10 mouse cellular contexts compared by ENCODE assay signal in the genomic region with DNA sequence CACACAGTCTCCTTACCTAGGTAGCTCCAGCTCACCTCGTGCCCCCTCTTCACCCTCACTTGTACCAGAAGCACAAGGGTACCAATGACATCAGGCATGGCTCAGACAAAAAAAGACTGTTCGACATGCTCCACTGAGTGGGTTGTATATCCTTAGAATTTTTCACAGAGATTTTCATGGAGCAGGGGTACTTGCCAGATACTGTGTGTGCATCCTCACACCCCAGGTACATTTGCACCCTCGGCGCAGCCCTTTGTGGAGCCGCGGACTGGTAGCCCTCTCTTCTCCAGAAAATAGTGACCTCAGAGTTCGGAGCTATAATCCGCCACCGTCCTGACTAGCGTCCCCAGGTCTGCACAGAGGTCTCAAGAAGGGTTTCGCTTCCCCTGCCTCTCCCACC. TPM values are rescaled to one million over a fixed set of nuclear protein-coding genes. Genes with fewer than 3 reads are reported as not detected.
DNase-seq lines count a peak whose midpoint lies in the region; ATAC-seq and TF ChIP-seq lines count a peak whose summit lies in the region.
"Had no signal": no experiment of that assay in that cellular context is flagged by ENCODE, and none has a peak within 500 bp of the region (broad histone marks: within the 10 kb centered on the region; RNA-seq: fewer than 3 reads in every experiment).

No protein-coding gene starts in this region.

- H3K9me3 ChIP-seq in liver, embryonic 12.5 days (replicated peaks), result no peaks in the 10 kb centered on the region
- H3K9me3 ChIP-seq in lung, postnatal 0 days (ENCODE audit: low read length), result no peaks in the 10 kb centered on the region

- no peak for TF ChIP-seq EP300 in lung, postnatal 0 days (IDR thresholded peaks at IDR 0.05)

- no peaks in the 10 kb centered on the region for H3K36me3 ChIP-seq in spleen, adult 2 months (ENCODE audit: control insufficient read depth, insufficient read depth, low read length)
- H3K36me3 ChIP-seq in liver, embryonic 12.5 days, result no peaks in the 10 kb centered on the region
- no peaks in the 10 kb centered on the region for H3K36me3 ChIP-seq in lung, postnatal 0 days (ENCODE audit: insufficient read depth, low read length)

- TF ChIP-seq POLR2A in spleen, adult 2 months (IDR thresholded peaks at IDR 0.05; ENCODE audit: low read depth, low read length), result no peak

- H3K27ac ChIP-seq in spleen, adult 2 months (ENCODE audit: insufficient read depth, low read length), result no peak overlapping the region
- H3K27ac ChIP-seq in liver, embryonic 12.5 days, result no peak overlapping the region
- H3K27ac ChIP-seq in lung, postnatal 0 days (ENCODE audit: low read length), result no peak overlapping the region

- H3K9ac ChIP-seq in liver, embryonic 12.5 days, result 0 out of 2 replicates have a peak overlapping the region, but pooled peaks have one; percentile 5
- no peak overlapping the region for H3K9ac ChIP-seq in lung, postnatal 0 days (replicated peaks; ENCODE audit: low read depth)

- peak; percentile 46 for DNase-seq in cerebellum, adult 8-10 months
- DNase-seq in cerebellum, adult 11-12 months, result no peak
- no peak for DNase-seq in spleen, adult 2 months (ENCODE audit: low read depth in 1 of 2, low spot score in 2 of 2)
- no peak for DNase-seq in spleen, adult 12 weeks (ENCODE audit: low spot score)
- no peak for DNase-seq in urinary bladder, adult 18-20 months (ENCODE audit: low spot score in 2 of 2)
- DNase-seq in lung, postnatal 0 days (ENCODE audit: low spot score), result no peak
- DNase-seq: thymus, adult 18-20 months had no signal

- peaks cover 8% of the 10 kb centered on the region for H3K27me3 ChIP-seq in spleen, adult 2 months (ENCODE audit: control insufficient read depth, insufficient read depth, low read length)
- H3K27me3 ChIP-seq in liver, embryonic 12.5 days (replicated peaks), result peaks cover 64% of the 10 kb centered on the region
- H3K27me3 ChIP-seq in lung, postnatal 0 days (replicated peaks; ENCODE audit: insufficient read depth, low read length), result peaks cover 32% of the 10 kb centered on the region

- WGBS in spleen, adult 2 months, result 19% methylated on average over 11 of the region's 11 CpGs
- WGBS in liver, embryonic 12.5 days (ENCODE audit: insufficient replicate concordance), result 26% methylated on average over 11 of the region's 11 CpGs
- WGBS in lung, postnatal 0 days, result 15% methylated on average over 11 of the region's 11 CpGs

- peak overlapping the region; percentile 62 for H3K4me2 ChIP-seq in liver, embryonic 12.5 days
- H3K4me2 ChIP-seq in lung, postnatal 0 days (replicated peaks; ENCODE audit: low read depth, low read length), result no peak overlapping the region

- no peak for TF ChIP-seq CTCF in spleen, adult 2 months (IDR thresholded peaks at IDR 0.05; ENCODE audit: extremely low read depth, insufficient read depth, insufficient read length, insufficient replicate concordance)
- no peak for TF ChIP-seq CTCF in lung, postnatal 0 days (IDR thresholded peaks at IDR 0.05)

- peaks cover 17% of the 10 kb centered on the region for H3K4me1 ChIP-seq in spleen, adult 2 months (ENCODE audit: control insufficient read depth, insufficient read depth, insufficient read length)
- peaks cover 85% of the 10 kb centered on the region for H3K4me1 ChIP-seq in liver, embryonic 12.5 days
- no peaks in the 10 kb centered on the region for H3K4me1 ChIP-seq in lung, postnatal 0 days (ENCODE audit: insufficient read depth, low read depth, low read length)

- H3K4me3 ChIP-seq in spleen, adult 2 months (ENCODE audit: extremely low read depth, insufficient read depth, insufficient read length), result peak overlapping the region; percentile 40; the same call in 1 of the 2 replicates
- H3K4me3 ChIP-seq in liver, embryonic 12.5 days, result peak overlapping the region; percentile 32
- H3K4me3 ChIP-seq in lung, postnatal 0 days (ENCODE audit: low read depth, low read length), result no peak overlapping the region

- ATAC-seq in liver, embryonic 12.5 days, result no peak
- no peak for ATAC-seq in CD4-positive, CD25-positive, alpha-beta regulatory T cell, adult 4 months
- ATAC-seq in lung, postnatal 0 days, result no peak

RNA-seq across cellular contexts. Expression of a gene that starts 0.4 kb away (rescaled TPM):
- 2.7 and 3.9 TPM in 2 replicates for polyA plus RNA-seq in spleen, adult 2 months (2012; rRNA removed)
- polyA plus RNA-seq in liver, embryonic 12.5 days (2016; fragmentation: Nextera tagmentation; extraction: Ambion mirVana), result 0.41 and 0.76 TPM in 2 replicates
- 1 to 10 TPM in 1 of 2 experiments, not detected in 1; 1.2 TPM for polyA plus RNA-seq in CD4-positive, CD25-positive, alpha-beta regulatory T cell, adult 4 months (2017; shearing (Covaris generic))
- 0.42 and 0.58 TPM in 2 replicates for polyA plus RNA-seq in lung, postnatal 0 days (2015; fragmentation: Nextera tagmentation; extraction: Ambion mirVana)

RNA-seq across cellular contexts. Expression of a gene that starts 3.9 kb away (rescaled TPM):
- polyA plus RNA-seq in spleen, adult 2 months (2012; rRNA removed), result not detected in 2 replicates
- polyA plus RNA-seq in liver, embryonic 12.5 days (2016; fragmentation: Nextera tagmentation; extraction: Ambion mirVana), result not detected in 2 replicates
- polyA plus RNA-seq in CD4-positive, CD25-positive, alpha-beta regulatory T cell, adult 4 months (2017; shearing (Covaris generic)), result under 1 TPM in 1 of 2 experiments, not detected in 1; 0.17 TPM
- polyA plus RNA-seq in lung, postnatal 0 days (2015; fragmentation: Nextera tagmentation; extraction: Ambion mirVana), result not detected in 2 replicates
- polyA plus RNA-seq: lung, embryonic 16.5 days had no signal

RNA-seq across cellular contexts. Expression of a gene that starts 12.5 kb away (rescaled TPM):
- 13.5 and 14.9 TPM in 2 replicates for polyA plus RNA-seq in spleen, adult 2 months (2012; rRNA removed)
- 17.2 and 18.4 TPM in 2 replicates for polyA plus RNA-seq in liver, embryonic 12.5 days (2016; fragmentation: Nextera tagmentation; extraction: Ambion mirVana)
- 10 to 100 TPM in 1 of 2 experiments, 1 to 10 TPM in 1; 6.9 to 14.2 TPM for polyA plus RNA-seq in CD4-positive, CD25-positive, alpha-beta regulatory T cell, adult 4 months (2017; shearing (Covaris generic))
- 11.2 and 11.6 TPM in 2 replicates for polyA plus RNA-seq in lung, postnatal 0 days (2015; fragmentation: Nextera tagmentation; extraction: Ambion mirVana)

RNA-seq across cellular contexts. Expression of a gene that starts 37.2 kb away (rescaled TPM):
- polyA plus RNA-seq in spleen, adult 2 months (2012; rRNA removed), result 137 and 149 TPM in 2 replicates
- 79.2 and 94.3 TPM in 2 replicates for polyA plus RNA-seq in liver, embryonic 12.5 days (2016; fragmentation: Nextera tagmentation; extraction: Ambion mirVana)
- polyA plus RNA-seq in CD4-positive, CD25-positive, alpha-beta regulatory T cell, adult 4 months (2017; shearing (Covaris generic)), result 10 to 100 TPM; 83.1 to 91.9 TPM
- 133 and 144 TPM in 2 replicates for polyA plus RNA-seq in lung, postnatal 0 days (2015; fragmentation: Nextera tagmentation; extraction: Ambion mirVana)
